Mouse (Mus musculus): ENCODE data around the gene Cacna1b. TPM values are rescaled to one million over a fixed set of nuclear protein-coding genes. Genes with fewer than 3 reads are reported as not detected.

Cacna1b gene
- polyA plus RNA-seq, 1 experiment from 2014 or later = 0.06 TPM

GRCm38 (mm10) chr2:24560201-24560600, 202.8 kb downstream of the Cacna1b start:
- WGBS (ENCODE audit: insufficient replicate concordance) = 51% methylated on average over 5 of the region's 5 CpGs
- no peaks in the 10 kb centered on the region for H3K36me3 ChIP-seq (ENCODE audit: control insufficient read depth, insufficient read depth)
- H3K27ac ChIP-seq (ENCODE audit: low read length) = no peak overlapping the region
- H3K9ac ChIP-seq (ENCODE audit: low read depth, low read length) = no peak overlapping the region
- H3K9me3 ChIP-seq (replicated peaks; ENCODE audit: control insufficient read depth, low read length) = no peaks in the 10 kb centered on the region
- no peaks in the 10 kb centered on the region for H3K27me3 ChIP-seq (ENCODE audit: control insufficient read depth, insufficient read depth, low read depth, low read length)
- H3K4me1 ChIP-seq (ENCODE audit: control insufficient read depth, low read depth, low read length) = no peaks in the 10 kb centered on the region
- no peak overlapping the region for H3K4me3 ChIP-seq (ENCODE audit: low read depth, low read length)
- no peak overlapping the region for H3K4me2 ChIP-seq (ENCODE audit: low read depth, low read length)
- ATAC-seq (ENCODE audit: low read depth) = no peak

- H3K9me3 ChIP-seq (replicated peaks; ENCODE audit: control insufficient read depth, low read length) = no peaks in the 10 kb centered on the region
- no peak overlapping the region for H3K4me2 ChIP-seq (ENCODE audit: low read depth, low read length)
- no peak overlapping the region for H3K27ac ChIP-seq (ENCODE audit: low read length)
- H3K36me3 ChIP-seq (ENCODE audit: control insufficient read depth, insufficient read depth) = no peaks in the 10 kb centered on the region
- no peak overlapping the region for H3K9ac ChIP-seq (ENCODE audit: low read depth, low read length)
- 67% methylated on average over 6 of the region's 6 CpGs for WGBS (ENCODE audit: insufficient replicate concordance)
- H3K27me3 ChIP-seq (ENCODE audit: control insufficient read depth, insufficient read depth, low read depth, low read length) = no peaks in the 10 kb centered on the region
- no peak overlapping the region for H3K4me3 ChIP-seq (ENCODE audit: low read depth, low read length)
- no peaks in the 10 kb centered on the region for H3K4me1 ChIP-seq (ENCODE audit: control insufficient read depth, low read depth, low read length)
- ATAC-seq (ENCODE audit: low read depth) = no peak
Measured at GRCm38 (mm10) chr2:24556347-24556746, 206.6 kb downstream of the Cacna1b start.

DNA sequence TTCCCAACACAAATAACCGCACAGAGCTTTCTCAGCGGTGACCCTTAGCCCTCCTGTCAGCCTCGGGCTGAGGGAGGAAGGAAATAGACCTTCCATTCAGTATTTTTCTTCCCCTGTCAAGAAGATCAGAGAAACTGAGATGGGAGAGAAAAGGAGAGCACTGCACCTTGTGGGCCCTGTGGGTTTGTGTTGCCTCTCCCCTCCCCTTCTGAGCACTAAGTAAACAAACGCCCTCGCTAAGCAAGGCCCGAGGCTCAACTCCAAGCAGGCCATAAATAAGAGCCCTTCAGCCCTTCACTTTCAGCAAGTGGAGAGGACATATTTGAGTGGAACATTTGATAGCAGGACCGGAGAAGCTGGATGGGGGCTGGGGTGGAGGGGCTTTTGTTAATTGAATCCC, 209.0 kb downstream of the Cacna1b start:
- no peaks in the 10 kb centered on the region for H3K27me3 ChIP-seq (ENCODE audit: control insufficient read depth, insufficient read depth, low read depth, low read length)
- no peaks in the 10 kb centered on the region for H3K9me3 ChIP-seq (replicated peaks; ENCODE audit: control insufficient read depth, low read length)
- H3K4me3 ChIP-seq (ENCODE audit: low read depth, low read length) = no peak overlapping the region
- no peak overlapping the region for H3K27ac ChIP-seq (ENCODE audit: low read length)
- H3K4me1 ChIP-seq (ENCODE audit: control insufficient read depth, low read depth, low read length) = no peaks in the 10 kb centered on the region
- no peaks in the 10 kb centered on the region for H3K36me3 ChIP-seq (ENCODE audit: control insufficient read depth, insufficient read depth)
- WGBS (ENCODE audit: insufficient replicate concordance) = 33% methylated on average over 7 of the region's 7 CpGs
- ATAC-seq (ENCODE audit: low read depth) = no peak
- H3K4me2 ChIP-seq (ENCODE audit: low read depth, low read length) = no peak overlapping the region
- no peak overlapping the region for H3K9ac ChIP-seq (ENCODE audit: low read depth, low read length)

Other genes starting within 250 kb of the Cacna1b start
- gene Ehmt1, start 156.5 kb upstream of the Cacna1b start, polyA plus RNA-seq (2015; fragmentation: Nextera tagmentation; extraction: Ambion mirVana) = 13.4 and 14.2 TPM in 2 replicates
- gene Arrdc1, start 172.1 kb upstream of the Cacna1b start, polyA plus RNA-seq (2015; fragmentation: Nextera tagmentation; extraction: Ambion mirVana) = 16.0 and 16.1 TPM in 2 replicates
- gene Zmynd19, start 186.6 kb upstream of the Cacna1b start, polyA plus RNA-seq (2015; fragmentation: Nextera tagmentation; extraction: Ambion mirVana) = 1.5 and 1.7 TPM in 2 replicates
- 7.2 TPM in 2 replicates for gene Dph7, start 199.2 kb upstream of the Cacna1b start, polyA plus RNA-seq (2015; fragmentation: Nextera tagmentation; extraction: Ambion mirVana)
- 56.6 and 58.8 TPM in 2 replicates for gene Mrpl41, start 211.9 kb upstream of the Cacna1b start, polyA plus RNA-seq (2015; fragmentation: Nextera tagmentation; extraction: Ambion mirVana)
- 12.9 and 13.7 TPM in 2 replicates for gene Pnpla7, start 212.9 kb upstream of the Cacna1b start, polyA plus RNA-seq (2015; fragmentation: Nextera tagmentation; extraction: Ambion mirVana)